Mouse (Mus musculus) cerebral cortex, adult 2 months (tissue): ENCODE data around the gene 2900026A02Rik.

Experiments used
- WGBS: fragments of 180-500 bp; shearing (Covaris S2); methylation state at CpG from one replicate; pipeline ENCODE4 v1.1.7; 2018; 5-methylcytosine and 5-hydroxymethylcytosine counted together

2900026A02Rik gene

DNA sequence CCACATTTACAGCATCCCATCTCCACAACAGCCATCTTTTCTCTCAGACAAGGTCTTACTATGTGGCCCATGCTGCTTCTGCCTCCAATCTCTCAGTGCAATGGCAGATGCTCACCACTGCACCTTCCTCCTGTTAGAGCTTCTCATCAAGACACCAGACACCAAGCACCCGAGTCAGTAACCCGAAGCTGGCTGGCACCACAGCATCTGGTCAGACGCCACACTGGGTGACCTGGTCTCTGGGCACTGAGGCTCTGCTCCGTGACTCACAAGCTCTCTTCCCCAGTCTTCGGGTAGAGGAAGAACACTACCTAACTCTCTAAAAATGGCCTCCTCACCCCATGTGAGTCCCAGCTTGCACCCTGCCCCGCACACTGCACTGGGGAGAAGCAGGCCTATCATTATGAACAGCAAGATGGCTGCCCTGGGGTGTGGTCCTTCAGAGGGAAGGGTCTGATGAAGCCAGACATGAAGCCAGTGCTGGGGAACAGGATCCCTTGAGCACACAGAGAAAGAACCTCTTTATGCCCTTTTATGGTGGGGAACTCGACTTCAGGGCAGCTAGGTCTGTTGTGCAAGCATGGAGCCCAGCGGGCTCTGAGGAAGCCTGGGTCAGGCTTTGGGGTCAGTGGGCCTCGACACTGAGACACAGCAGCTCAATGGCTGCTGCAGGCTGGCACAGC lies 70.0 kb downstream of the 2900026A02Rik start:
- 62% methylated on average over 9 of the region's 9 CpGs for WGBS

GRCm38 (mm10) chr5:113149052-113149451 lies 72.0 kb downstream of the 2900026A02Rik start:
- WGBS = 48% methylated on average over 7 of the region's 7 CpGs

- WGBS = 48% methylated on average over 13 of the region's 13 CpGs
These were observed 73.0 kb downstream of the 2900026A02Rik start for GRCm38 (mm10) chr5:113147994-113148471.

DNA sequence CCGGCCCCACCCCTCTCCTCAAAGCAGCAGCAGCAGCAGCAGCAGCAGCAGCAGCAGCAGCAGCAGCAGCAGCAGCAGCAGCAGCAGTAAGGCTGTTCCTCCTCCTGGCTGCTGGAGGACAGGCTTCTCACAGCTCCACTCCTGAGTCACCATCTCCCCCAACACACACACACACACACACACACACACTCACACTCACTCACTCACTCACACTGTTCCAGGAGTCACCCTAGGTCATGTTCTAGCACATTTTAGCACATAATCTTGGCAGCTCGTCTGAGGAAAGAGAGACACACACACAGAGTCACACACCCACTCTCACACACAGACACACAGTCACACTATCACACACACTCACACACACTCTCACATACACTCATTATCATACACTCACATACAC lies 74.4 kb downstream of the 2900026A02Rik start:
- 53% methylated on average over 2 of the region's 2 CpGs for WGBS

DNA sequence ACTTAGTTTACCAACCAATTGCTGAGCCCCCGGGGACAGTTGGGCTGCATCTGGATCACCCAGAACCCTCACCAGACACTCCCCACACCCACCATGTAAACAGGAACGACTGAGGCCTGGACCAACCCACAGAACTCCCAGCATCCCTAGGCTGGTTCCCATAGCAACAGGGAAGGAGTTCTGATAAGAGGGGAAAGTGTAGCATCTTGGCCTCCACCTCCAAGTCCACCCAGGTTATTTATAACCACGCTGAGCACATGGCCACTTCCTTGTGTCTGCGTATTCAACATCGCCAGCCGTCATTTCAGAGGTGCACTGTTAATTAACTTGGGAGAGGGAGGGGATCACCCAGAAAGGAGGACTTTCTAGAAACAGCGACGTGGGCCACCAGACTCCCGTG lies 75.9 kb downstream of the 2900026A02Rik start:
- 39% methylated on average over 9 of the region's 9 CpGs for WGBS

- 4% methylated on average over 11 of the region's 11 CpGs for WGBS
These were observed 78.5 kb downstream of the 2900026A02Rik start for GRCm38 (mm10) chr5:113142486-113142885.

DNA sequence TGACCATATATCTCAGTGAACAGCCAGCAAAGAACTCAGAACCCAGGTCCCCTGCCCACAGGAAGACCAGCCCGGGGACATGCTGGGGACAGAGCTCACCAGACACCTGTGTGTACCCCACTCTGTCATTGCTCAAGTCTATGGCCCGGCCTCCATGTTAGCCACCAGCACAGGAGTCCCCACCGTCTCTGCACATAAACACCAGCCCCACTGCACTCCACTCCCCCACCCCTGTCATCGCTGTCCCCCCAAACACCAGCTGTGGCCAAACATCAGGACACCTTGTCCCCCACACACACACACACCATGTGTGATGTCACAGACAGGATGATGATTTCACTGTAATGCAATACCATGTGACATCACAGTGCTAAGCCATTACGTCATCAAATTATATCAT lies 79.0 kb downstream of the 2900026A02Rik start:
- WGBS = 73% methylated on average over 5 of the region's 5 CpGs

- 97% methylated on average over 5 of the region's 5 CpGs for WGBS
These were observed 80.2 kb downstream of the 2900026A02Rik start for GRCm38 (mm10) chr5:113140872-113141271.

DNA sequence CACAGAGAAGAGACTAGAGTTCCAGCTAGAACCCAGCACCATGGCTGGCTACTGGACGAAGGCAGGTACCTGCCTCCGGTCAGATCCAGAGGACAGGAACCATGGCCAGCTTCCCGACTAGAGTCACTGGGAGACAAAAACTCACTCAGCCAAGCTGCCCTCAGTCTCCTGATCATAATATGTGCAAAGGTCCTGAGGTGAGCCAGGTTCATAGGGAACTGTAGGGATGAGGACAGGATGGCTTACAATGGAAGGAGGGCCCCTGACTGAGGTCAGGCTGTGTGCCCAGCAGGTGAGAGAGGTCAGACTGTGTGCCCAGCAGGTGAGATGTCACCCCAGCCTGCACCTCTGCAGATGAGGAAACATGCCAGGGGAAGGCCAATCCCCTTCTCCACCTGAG lies 81.0 kb downstream of the 2900026A02Rik start:
- WGBS = 91% methylated on average over 3 of the region's 3 CpGs

DNA sequence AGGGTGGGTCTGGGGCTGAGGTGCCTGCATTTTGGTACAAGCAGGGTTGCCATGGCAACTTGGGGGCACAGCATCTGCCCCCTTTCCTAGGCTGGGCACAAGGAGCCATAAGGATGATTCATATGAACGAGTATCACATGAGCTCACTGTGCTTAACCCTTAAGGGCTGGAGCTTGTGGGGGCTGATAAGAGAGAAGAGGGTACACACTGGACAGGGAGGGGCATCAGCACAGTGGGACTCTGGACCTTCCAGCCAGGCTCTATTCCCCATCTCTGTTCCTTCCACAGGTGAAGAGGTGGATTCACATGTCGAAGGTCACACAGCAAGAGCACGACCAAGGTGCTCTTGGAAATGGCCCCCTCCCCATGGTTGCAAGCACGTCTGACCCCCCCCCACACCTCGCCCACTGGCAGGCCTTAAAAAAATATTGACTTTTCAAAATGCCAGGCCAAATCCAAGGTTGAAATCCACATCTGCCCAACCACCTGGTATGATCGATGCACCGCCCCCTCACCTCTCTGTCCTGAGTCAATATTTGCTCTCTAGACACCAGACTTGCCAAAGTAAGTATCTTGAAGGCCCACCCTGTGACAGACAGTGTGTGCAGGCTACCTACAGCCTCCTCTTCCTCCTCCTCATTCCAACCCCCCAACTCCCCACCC lies 81.8 kb downstream of the 2900026A02Rik start:
- 51% methylated on average over 7 of the region's 7 CpGs for WGBS

- under 1% methylated on average over 43 of the region's 43 CpGs for WGBS
These were observed 82.5 kb downstream of the 2900026A02Rik start for GRCm38 (mm10) chr5:113138319-113139063.

GRCm38 (mm10) chr5:113137691-113138318 lies 83.2 kb downstream of the 2900026A02Rik start:
- 14% methylated on average over 36 of the region's 36 CpGs for WGBS

GRCm38 (mm10) chr5:113136951-113137487 lies 84.0 kb downstream of the 2900026A02Rik start:
- 31% methylated on average over 13 of the region's 13 CpGs for WGBS

GRCm38 (mm10) chr5:113135513-113135912 lies 85.5 kb downstream of the 2900026A02Rik start:
- 34% methylated on average over 10 of the region's 10 CpGs for WGBS

DNA sequence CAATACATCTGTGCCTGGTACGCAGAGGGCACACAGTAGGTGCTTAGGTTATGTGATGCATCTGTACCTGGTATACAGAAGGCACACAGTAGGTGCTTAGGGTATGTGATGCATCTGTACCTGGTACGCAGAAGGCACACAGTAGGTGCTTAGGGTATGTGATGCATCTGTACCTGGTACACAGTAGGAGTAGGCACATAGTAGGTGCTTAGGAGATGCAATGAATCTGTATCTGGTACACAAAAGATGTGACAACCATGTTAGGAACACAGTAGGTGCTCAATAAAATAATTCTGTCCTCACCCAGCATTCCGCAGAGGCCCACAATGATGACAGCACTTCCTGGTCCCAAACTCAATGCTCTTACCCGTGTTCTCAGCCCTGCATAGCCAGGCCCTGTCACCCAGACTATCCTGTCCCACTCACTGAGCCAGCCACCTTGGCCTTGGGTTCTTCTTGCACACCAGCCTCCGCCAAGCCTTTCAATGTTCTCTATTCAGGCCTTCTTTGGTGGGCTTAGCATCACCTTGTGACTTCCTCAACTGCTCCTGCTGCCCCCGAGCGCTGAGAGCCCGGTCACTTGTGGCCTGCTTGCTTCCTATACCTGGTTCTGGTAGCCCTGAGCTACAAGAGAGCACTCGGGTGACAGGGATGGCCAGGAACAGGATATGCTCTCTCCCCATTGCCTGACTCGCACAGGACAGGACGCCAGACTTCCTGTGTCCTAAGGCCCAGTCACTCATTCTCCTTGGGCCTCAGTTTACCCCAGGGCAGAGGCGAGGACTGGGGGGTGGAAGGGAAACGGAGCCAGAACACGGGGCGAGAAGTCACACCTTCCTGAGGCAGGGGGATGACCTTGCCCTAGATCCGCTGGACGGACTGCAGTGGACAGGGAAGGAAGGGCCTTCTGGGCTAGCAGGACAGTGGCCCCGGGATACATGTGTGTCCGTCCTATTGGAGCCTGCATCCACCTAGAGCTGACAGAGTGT lies 87.0 kb downstream of the 2900026A02Rik start:
- 85% methylated on average over 19 of the region's 19 CpGs for WGBS

- 27% methylated on average over 9 of the region's 9 CpGs for WGBS
These were observed 88.0 kb downstream of the 2900026A02Rik start for GRCm38 (mm10) chr5:113133080-113133491.

GRCm38 (mm10) chr5:113132635-113133041 lies 88.4 kb downstream of the 2900026A02Rik start:
- WGBS = 36% methylated on average over 13 of the region's 13 CpGs

DNA sequence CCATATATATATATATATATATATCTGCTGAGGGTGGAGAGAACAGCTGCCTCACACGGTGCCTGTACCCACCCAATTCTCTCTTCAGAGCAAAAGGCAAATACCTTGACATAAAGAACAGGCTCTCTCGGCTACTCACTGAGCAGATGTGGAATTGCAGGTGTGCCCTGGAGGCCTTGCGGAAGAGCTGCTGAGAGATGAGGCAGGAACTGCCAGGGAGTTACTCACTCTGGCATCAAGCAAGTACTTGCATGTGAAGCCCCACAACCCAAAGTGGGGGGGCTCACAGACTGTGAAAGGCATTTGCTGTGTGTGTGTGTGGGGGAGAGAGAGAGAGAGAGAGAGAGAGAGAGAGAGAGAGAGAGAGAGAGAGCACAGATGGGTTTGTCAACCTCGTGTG lies 92.6 kb downstream of the 2900026A02Rik start:
- 51% methylated on average over 4 of the region's 4 CpGs for WGBS

DNA sequence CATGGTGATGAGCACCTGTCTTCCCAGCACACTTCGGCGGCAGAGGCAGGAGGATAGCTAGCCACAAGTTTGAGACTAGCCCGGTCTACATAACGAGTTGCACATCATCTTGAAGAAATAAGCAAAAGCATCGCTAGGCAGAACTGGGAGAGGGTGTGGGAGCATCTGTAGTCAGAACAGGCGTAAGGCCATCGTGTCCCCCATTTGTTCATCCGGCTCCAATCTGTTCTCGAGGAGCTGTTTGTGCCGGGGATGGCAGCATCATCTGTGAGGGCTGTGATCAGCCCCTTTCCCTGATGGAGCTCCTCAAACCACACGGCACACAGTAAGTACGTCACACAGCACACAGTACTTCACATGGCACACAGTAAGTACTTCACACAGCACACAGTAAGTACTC lies 94.6 kb downstream of the 2900026A02Rik start:
- 64% methylated on average over 12 of the region's 12 CpGs for WGBS

DNA sequence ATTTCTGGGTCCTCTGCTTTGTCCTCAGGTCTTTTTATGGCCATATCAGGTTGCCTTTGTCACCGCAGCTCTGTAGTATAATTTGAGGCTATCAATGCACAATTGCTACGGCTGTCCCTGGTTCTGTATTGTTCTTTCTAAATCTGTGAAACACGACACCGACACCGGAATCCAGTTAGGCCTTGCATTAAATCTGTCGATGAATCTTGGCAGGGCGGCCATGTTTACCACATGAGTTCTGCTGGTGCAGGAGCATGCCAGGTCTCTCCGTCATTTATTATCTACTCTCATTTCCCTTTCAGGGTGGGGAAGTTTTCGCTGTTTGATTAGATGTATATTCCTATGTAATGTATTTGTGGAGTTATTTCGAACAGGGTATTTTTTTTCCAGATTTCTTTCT lies 97.3 kb downstream of the 2900026A02Rik start:
- WGBS = 69% methylated on average over 10 of the region's 10 CpGs
